ENCODE assay signal across 18 mouse cellular contexts in the genomic region with DNA sequence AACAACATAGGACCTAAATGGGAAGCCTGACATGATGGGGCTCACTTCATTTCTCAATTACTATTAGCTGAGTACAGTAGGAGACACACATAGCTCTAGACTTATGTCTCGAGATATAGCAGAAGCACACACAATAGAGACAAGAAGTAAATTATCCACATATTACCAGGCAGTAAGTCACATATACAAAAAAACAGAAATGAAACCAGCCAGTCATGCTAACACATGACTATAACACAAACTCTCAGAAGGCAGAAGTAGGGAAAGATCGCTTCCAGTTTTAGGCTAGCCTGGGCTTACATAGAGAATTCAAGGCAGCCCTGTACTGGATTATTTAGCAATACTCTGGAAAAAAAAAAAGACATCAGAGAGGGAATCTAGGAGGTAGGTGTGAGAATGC.
A peak's percentile ranks its signal among the peaks of the same experiment; 100 is the strongest.
DNase-seq lines count a peak whose midpoint lies in the region; ATAC-seq lines count a peak whose summit lies in the region.
"Had no signal": no experiment of that assay in that cellular context is flagged by ENCODE, and none has a peak within 500 bp of the region (broad histone marks: within the 10 kb centered on the region; RNA-seq: fewer than 3 reads in every experiment).

No protein-coding gene starts in this region.

- peak; percentile 35 for DNase-seq in heart, adult 11 months
- DNase-seq in heart, adult 9 months (ENCODE audit: low spot score in 2 of 2): no peak
- peak; percentile 40 for DNase-seq in A20 (ENCODE audit: low read depth, low spot score)
- no peak for DNase-seq in adrenal gland, adult 8-10 months
- no peak for DNase-seq in kidney, postnatal 25 days
- no peak for DNase-seq in cerebellum, adult 18-20 months
- DNase-seq: adrenal gland, postnatal 10 days; cerebellum, adult 11-12 months; cerebellum, adult 9-11 months; cerebellum, postnatal 36 days; forebrain, postnatal 0 days; gastrocnemius, postnatal 36 days; heart, adult 2 months had no signal

- peak; percentile 85 for ATAC-seq in granulocyte monocyte progenitor cell, adult 5-6 weeks (replicated peaks; ENCODE audit: poor library complexity, severe bottlenecking)
- peak; percentile 83 for ATAC-seq in monocyte, adult 5-6 weeks (replicated peaks; ENCODE audit: insufficient number of reproducible peaks, low FRiP score, low TSS enrichment, poor library complexity, severe bottlenecking)
- ATAC-seq: activated CD4-positive, CD25-positive, alpha-beta regulatory T cell, adult 4 months; forebrain, embryonic 13.5 days; Patski had no signal

Comparison
In these comparisons a context has a peak if more than half of its experiments do, and no peak if none do; other contexts are left out.
1. DNase-seq: peak in heart, adult 11 months (single experiment) and A20 (single experiment); none in heart, adult 9 months (0 of 2), adrenal gland, adult 8-10 months (single experiment), kidney, postnatal 25 days (0 of 2) and cerebellum, adult 18-20 months (0 of 2).